Mouse (Mus musculus) spleen, adult 2 months (tissue): ENCODE measurements around the gene Rap1a. TPM values are rescaled to one million over a fixed set of nuclear protein-coding genes. Genes with fewer than 3 reads are reported as not detected.

Source experiments
- DNase-seq, 2 experiments: peaks; one replicate each; pipeline versions ENCODE4 v3.0.0 to v3.0.0-alpha.2; 2012 to 2021; ENCODE audit warnings: low spot score in 2 of 2, low read depth in 1 of 2
- H3K27ac ChIP-seq: fragments of 200-500 bp; 2 replicates; pipeline ENCODE4 v1.5.1; 2012; ENCODE audit warnings: low read length, inconsistent platforms; ENCODE audit not compliant: insufficient read depth
- H3K27me3 ChIP-seq: fragments of 200-500 bp; 2 replicates; pipeline ENCODE4 v1.6.1; 2012; ENCODE audit warnings: mild to moderate bottlenecking, moderate library complexity, low read length, inconsistent platforms; ENCODE audit not compliant: control insufficient read depth, insufficient read depth
- H3K36me3 ChIP-seq: fragments of 200-500 bp; 2 replicates; pipeline ENCODE4 v1.6.1; 2012; ENCODE audit warnings: mild to moderate bottlenecking, low read length, inconsistent platforms; ENCODE audit not compliant: control insufficient read depth, insufficient read depth
- H3K4me1 ChIP-seq: fragments of 200-500 bp; 2 replicates; pipeline ENCODE4 v1.6.1; 2011; ENCODE audit warnings: inconsistent platforms; ENCODE audit not compliant: control insufficient read depth, insufficient read depth, insufficient read length
- H3K4me3 ChIP-seq: fragments of 200-500 bp; 2 replicates; pipeline ENCODE4 v1.5.1; 2011; ENCODE audit warnings: mild to moderate bottlenecking, inconsistent platforms; ENCODE audit not compliant: insufficient read depth, insufficient read length; ENCODE audit errors: extremely low read depth
- CTCF ChIP-seq: fragments of 200-500 bp; IDR thresholded peaks from 2 replicates; pipeline ENCODE4 v1.5.1; 2011; ENCODE audit warnings: mild to moderate bottlenecking, inconsistent platforms; ENCODE audit not compliant: insufficient read depth, insufficient read length, insufficient replicate concordance; ENCODE audit errors: extremely low read depth
- POLR2A ChIP-seq: fragments of 200-500 bp; IDR thresholded peaks from 2 replicates; pipeline ENCODE4 v1.6.1; 2011; ENCODE audit warnings: low read depth, low read length, inconsistent platforms
- WGBS: fragments of 180-500 bp; shearing (Covaris S2); methylation state at CpG from one replicate; pipeline ENCODE4 v1.1.7; 2018; 5-methylcytosine and 5-hydroxymethylcytosine counted together
- polyA plus RNA-seq: library from polyadenylated mRNA; depleted of rRNA; stranded (reverse); fragments of >200 nt; gene quantifications from 2 replicates; pipeline ENCODE4 v1.2.3, GENCODE M21; 2012

Rap1a gene
- polyA plus RNA-seq, 1 experiment = 8.0 TPM

- Histone ChIP-seq H3K27ac (0 out of 2 replicates have a peak overlapping the region, but pooled peaks have one; percentile 13), H3K27me3 (no peaks in the 10 kb centered on the region), H3K36me3 (no peaks in the 10 kb centered on the region), H3K4me1 (peaks cover 12% of the 10 kb centered on the region; the same call in 1 of the 2 replicates), H3K4me3 (no peak overlapping the region)
- no peak for DNase-seq
- 48% methylated on average over 6 of the region's 6 CpGs for WGBS
- no peak for TF ChIP-seq CTCF
- TF ChIP-seq POLR2A = no peak
Observed at GRCm38 (mm10) chr3:105818130-105819004, 17.2 kb upstream of the Rap1a start.

GRCm38 (mm10) chr3:105816089-105816488, 15.0 kb upstream of the Rap1a start:
- H3K4me3 ChIP-seq = no peak overlapping the region
- peaks cover 12% of the 10 kb centered on the region; the same call in 1 of the 2 replicates for H3K4me1 ChIP-seq
- H3K27ac ChIP-seq = peak overlapping the region; percentile 68
- no peak for DNase-seq
- H3K27me3 ChIP-seq = no peaks in the 10 kb centered on the region
- no peak for TF ChIP-seq POLR2A
- no peak for TF ChIP-seq CTCF
- 34% methylated on average over 8 of the region's 8 CpGs for WGBS
- no peaks in the 10 kb centered on the region for H3K36me3 ChIP-seq

DNA sequence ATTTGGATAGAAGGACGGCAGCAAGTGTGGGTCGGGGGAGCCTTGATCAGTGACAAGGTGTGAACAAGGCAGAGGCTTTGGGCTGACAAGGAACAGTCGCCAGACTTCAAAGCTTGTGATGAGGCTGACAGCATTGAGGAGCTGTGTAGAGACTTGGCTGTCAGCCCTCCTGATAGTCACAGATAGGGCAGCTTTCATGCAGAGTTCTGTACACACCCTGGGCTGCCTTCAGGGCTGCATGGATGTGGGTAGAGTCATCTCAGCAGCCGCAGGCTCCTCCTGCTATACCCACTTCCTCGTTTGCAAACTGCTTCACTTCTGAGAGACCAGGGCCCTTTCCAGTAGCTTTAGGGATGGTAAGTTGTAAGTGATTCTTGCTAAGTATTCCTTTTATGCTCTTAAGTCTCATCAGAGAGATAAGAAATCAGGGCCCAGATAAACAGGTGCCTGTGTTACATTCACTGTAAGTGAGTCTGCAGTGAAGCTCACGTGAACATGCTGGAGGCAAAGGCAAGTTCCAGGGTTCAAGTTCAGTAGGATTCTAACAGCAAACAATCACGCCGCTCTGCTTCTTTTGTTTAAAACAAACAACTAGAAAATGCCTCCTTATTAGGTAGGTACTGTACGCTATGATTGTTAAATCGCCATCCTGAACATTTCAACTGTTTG, 14.2 kb upstream of the Rap1a start:
- Histone ChIP-seq H3K27ac (peak overlapping the region; percentile 68), H3K27me3 (no peaks in the 10 kb centered on the region), H3K36me3 (no peaks in the 10 kb centered on the region), H3K4me3 (no peak overlapping the region), H3K4me1 (peaks cover 12% of the 10 kb centered on the region; the same call in 1 of the 2 replicates)
- DNase-seq = peak; percentile 54 to 57
- TF ChIP-seq CTCF = no peak
- no peak for TF ChIP-seq POLR2A
- 49% methylated on average over 10 of the region's 10 CpGs for WGBS

- peaks cover 8% of the 10 kb centered on the region; the same call in 1 of the 2 replicates for H3K4me1 ChIP-seq
- no peaks in the 10 kb centered on the region for H3K36me3 ChIP-seq
- no peak for DNase-seq
- no peaks in the 10 kb centered on the region for H3K27me3 ChIP-seq
- TF ChIP-seq CTCF (no peak), POLR2A (no peak)
- 87% methylated on average over 2 of the region's 2 CpGs for WGBS
- H3K4me3 ChIP-seq = no peak overlapping the region
- no peak overlapping the region for H3K27ac ChIP-seq
Observed at GRCm38 (mm10) chr3:105811146-105811545, 10.0 kb upstream of the Rap1a start.

GRCm38 (mm10) chr3:105808179-105809037, 7.3 kb upstream of the Rap1a start:
- Histone ChIP-seq H3K27ac (no peak overlapping the region; the same call in 1 of the 2 replicates), H3K36me3 (no peaks in the 10 kb centered on the region), H3K4me1 (peaks cover 2% of the 10 kb centered on the region; the same call in 1 of the 2 replicates), H3K27me3 (no peaks in the 10 kb centered on the region), H3K4me3 (no peak overlapping the region)
- TF ChIP-seq CTCF = no peak
- no peak for TF ChIP-seq POLR2A
- no peak for DNase-seq
- 72% methylated on average over 14 of the region's 14 CpGs for WGBS

GRCm38 (mm10) chr3:105807672-105808071, 6.5 kb upstream of the Rap1a start:
- no peak for DNase-seq
- peaks cover 5% of the 10 kb centered on the region; the same call in 1 of the 2 replicates for H3K4me1 ChIP-seq
- 79% methylated on average over 1 of the region's 1 CpGs for WGBS
- TF ChIP-seq POLR2A (no peak), CTCF (no peak)
- H3K36me3 ChIP-seq = no peaks in the 10 kb centered on the region
- H3K27me3 ChIP-seq = no peaks in the 10 kb centered on the region
- no peak overlapping the region for H3K27ac ChIP-seq
- H3K4me3 ChIP-seq = no peak overlapping the region
